Mouse (Mus musculus): ENCODE data around the gene Map3k5. TPM values are rescaled to one million over a fixed set of nuclear protein-coding genes. Genes with fewer than 3 reads are reported as not detected.
A peak's percentile ranks its signal among the peaks of the same experiment; 100 is the strongest.

Map3k5 gene
- total RNA-seq, 2 experiments from 2014 or later = 36.5 to 39.3 TPM

DNA sequence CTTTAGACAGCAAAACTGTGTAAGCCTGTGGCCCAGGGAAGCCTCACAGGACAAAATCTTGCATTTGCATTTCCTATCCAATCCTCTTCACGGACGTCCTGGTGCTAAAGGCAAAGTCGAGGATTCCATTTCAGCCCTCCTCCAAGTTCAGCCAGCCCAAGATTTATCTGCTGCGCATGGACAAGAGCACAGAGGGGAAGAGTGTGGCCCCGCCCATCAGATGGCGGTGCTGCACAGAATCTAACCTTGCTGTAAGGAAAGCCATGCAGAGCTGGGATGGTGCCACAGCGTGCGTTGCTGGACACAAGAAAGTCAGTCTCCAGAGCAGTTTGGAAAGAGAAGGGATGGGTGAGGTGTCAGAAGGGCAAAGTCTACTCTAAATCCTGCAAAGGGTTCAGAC, 226.6 kb downstream of the Map3k5 start:
- DNase-seq (ENCODE audit: extremely low spot score in 1 of 2, low spot score in 2 of 2) = no peak
- intact Hi-C loops (cut with DNase I) = no loop called here

DNA sequence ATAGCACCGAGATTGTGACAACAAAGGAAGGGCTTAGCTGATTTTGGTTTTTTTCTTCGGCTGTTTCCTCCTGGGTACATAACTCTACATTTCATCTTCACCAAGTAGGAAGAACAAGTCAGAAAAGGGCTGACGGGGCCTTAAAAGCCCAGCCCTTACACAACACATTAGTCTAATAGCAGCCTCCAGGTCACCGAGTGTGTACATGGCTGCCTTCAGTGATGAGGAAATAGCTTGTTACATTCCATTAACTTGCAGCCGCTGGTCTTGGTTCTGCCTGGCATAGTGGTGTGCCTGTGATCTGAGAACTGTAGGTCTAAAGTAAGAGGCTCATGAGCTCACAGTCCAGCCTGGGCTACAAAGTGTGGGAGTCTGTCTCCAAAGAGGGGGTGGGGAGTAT, 230.5 kb downstream of the Map3k5 start:
- no peak for DNase-seq (ENCODE audit: extremely low spot score in 1 of 2, low spot score in 2 of 2)
- intact Hi-C loops (cut with DNase I) = no loop called here

DNA sequence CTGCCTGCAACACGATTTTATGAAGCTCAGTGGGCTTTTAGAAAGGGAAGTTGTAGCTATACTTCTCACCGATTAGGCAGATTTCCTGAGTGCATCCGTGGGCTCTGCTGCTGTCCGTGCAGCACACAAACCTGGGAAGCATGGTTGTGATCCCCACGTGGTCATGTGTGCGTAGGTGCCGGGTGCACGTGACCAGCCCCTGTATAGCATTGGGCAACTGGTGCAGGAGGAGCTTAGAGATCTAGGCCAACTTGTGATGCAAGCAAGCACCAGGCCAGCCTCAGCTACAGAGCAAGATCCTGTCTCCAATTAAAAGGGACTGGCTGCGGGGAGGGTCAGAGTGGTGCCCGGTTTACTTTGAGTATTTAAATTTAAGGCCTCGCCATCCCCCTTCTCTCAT, 232.5 kb downstream of the Map3k5 start:
- intact Hi-C loops (cut with DNase I) = no loop called here
- DNase-seq (ENCODE audit: extremely low spot score in 1 of 2, low spot score in 2 of 2) = no peak

DNA sequence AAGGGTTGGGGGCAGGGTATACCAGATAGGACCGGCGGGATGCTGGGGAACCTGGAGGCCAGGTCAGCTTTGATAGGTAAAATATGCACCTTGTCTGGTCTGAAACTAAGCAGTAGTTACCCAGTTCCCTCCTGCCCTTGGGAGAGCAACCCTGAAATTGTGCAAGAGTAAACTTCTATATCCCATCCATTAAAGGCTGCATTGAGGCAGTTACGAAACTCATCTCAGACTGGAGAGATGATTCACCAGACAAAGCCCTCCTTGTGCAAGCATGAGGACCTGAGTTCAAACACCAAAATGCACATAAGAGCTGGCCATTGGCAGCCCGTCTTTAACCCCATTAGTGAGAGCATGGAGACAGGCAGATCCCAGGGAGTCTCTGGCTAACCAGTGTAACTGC, 233.2 kb downstream of the Map3k5 start:
- DNase-seq (ENCODE audit: extremely low spot score in 1 of 2, low spot score in 2 of 2) = no peak
- intact Hi-C loops (cut with DNase I) = no loop called here

DNA sequence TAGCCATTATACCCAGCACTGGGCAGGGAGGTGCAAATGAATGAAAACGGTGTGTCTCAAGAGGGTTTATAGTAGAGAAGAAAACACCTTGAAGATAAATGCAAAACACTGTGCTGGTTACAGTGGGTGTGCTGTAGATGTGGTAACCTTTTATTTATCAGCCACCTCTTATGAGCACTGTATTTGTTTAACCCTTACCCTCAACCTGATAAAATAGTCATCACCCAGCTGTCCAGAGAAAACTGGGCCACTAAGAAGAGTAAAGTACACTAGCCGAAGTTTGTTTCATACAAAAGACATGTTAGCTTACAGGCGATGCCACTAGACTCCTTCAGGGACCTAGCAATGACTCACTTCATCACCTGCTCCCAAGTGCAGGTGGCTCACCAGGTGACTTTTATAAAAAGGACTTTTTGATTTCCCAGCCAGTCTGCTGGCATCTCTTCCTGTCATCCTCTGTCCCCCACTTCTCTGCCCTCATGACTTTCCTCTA, 235.0 kb downstream of the Map3k5 start:
- no peak for DNase-seq (ENCODE audit: extremely low spot score in 1 of 2, low spot score in 2 of 2)
- intact Hi-C loops (cut with DNase I) = no loop called here

DNA sequence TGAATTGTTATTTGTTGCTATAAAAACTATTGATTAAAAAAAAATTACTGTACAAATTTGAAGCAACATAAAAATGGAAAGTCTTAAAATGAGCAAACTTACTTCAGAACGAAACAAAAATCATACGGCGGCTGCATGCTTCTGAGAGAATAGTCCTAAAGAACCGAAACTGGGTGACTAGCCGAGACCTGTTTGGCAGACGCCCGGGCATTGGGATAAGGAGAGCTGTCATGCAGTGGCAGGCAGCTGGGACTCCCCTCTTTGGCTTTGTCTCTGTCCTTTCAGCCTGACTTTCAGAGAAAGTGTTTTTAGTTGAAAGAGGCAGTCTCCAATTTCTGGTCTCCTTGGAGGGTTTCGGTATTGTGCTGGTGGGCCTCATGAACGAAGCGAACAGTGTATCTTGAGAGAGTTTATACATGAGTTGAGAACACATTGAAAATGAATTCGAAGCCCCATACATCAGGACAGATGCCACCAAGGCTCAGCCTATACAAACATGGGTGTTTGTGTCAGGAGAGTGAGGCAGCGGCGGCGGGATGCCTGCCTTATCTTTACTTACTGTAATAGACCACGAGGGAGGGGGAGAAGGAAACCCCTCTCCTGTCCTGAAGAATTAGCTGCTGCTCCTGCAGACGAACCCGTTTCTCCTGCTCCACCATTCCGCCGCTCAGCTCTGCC, 235.8 kb downstream of the Map3k5 start:
- intact Hi-C loops (cut with DNase I) = no loop called here

DNA sequence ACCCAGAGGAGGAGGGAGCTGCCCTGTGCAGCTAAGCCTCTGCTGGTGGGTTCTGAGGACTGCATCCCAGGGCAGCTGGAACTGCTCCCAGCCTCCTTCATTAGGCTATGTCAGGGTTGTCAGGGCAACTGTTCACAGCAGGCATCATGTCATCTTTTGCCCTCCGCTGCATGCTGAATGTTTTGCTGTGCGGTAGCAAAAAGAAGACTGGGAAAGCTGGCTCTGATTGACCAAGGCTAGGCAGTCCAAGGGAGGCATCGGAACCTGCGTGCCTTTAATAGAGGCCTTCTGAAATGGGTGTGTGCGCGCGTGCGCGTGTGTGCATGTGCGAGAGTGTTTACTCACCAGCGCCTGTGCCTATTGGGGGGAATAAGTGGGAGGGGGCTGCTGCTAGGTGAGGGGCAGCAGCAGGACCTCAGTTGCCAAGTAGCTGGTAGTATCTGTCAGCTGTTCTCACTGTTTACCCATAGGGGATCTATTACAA, 236.4 kb downstream of the Map3k5 start:
- DNase-seq (ENCODE audit: extremely low spot score in 1 of 2, low spot score in 2 of 2) = peak; percentile 76 to 88
- intact Hi-C loops (cut with DNase I) = no loop called here

More for the DNA sequence above, 235.8 kb downstream of the Map3k5 start:
- DNase-seq (ENCODE audit: extremely low spot score in 1 of 2, low spot score in 2 of 2) = no peak

DNA sequence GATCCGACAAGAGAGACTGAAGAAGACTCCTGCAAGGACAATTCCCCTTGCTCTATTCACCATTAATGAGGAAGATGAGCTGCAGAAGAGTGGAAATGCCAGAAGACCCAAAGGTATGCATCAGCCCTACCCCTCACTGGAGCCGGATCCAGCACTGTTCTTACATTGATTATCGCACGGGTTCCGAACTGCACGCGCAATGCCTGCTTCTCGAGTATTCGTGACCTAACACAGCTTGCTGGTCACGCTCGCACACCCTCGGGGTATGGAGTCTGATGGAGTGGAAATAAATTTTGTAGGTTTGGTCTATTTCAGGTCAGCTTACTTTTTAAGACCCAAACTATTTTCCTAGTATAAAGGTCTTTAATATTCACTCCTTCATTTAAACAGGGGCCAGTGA, 236.9 kb downstream of the Map3k5 start:
- intact Hi-C loops (cut with DNase I) = no loop called here

DNA sequence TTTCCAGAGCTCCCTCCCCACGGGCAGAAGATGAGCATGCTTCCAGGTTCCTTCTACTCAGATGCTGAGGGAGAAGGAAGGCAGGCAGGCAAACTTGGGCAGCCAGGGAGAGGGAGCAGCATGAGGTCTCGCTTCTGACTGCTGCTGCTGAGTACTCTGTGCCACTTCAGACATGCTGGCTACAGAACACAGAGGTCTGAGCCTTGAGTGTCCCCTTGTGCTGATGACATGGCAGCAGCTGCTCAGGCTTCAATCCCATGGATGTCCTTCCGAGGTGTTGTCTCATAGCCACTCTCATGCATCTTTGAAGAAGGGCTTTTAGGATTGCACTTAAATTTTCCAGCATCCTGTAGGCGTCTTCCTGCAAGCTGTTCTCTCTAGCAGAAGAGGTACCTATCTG, 237.5 kb downstream of the Map3k5 start:
- intact Hi-C loops (cut with DNase I) = no loop called here
- no peak for DNase-seq (ENCODE audit: extremely low spot score in 1 of 2, low spot score in 2 of 2)

More for the DNA sequence above, 236.9 kb downstream of the Map3k5 start:
- DNase-seq (ENCODE audit: extremely low spot score in 1 of 2, low spot score in 2 of 2) = no peak

DNA sequence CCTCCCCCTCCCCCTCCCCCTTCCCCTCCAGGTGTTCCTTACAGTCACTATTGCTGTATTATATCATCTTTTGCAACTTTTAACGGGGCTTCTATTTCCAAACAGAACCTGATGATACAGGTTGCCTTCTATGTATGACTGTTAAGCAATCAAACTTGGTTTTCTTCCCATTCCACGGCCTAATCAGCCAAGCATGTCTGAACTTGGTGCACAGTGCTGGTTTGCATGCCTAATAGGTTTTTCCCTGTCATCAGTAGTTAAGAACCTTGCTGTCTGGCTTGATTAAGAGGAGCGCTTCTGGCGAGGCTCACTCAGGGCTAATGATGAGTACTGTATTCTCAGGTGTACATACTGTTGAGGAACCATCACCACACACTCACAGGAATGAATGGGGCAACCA, 239.5 kb downstream of the Map3k5 start:
- intact Hi-C loops (cut with DNase I) = no loop called here
- no peak for DNase-seq (ENCODE audit: extremely low spot score in 1 of 2, low spot score in 2 of 2)

DNA sequence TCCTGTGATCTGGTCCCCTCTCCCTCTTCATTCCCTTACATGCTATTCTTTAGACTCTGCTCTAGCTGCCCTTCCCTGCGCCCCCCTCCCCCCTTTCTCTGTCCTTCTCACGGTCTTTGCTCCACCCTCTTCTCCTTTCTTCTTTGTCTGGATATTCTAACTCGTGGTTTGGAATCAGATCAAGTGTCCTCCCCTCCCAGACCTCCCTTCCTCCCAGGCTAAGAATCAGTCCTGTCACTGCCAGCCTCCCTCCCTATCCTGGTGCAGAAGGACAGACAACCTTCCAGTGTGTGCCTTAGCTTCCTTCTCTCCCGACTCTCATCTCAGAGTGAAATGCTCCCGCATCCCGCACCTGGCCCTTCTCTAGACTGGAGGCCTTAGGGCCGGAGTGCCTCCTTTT, 241.8 kb downstream of the Map3k5 start:
- intact Hi-C loops (cut with DNase I) = no loop called here
- DNase-seq (ENCODE audit: extremely low spot score in 1 of 2, low spot score in 2 of 2) = no peak

DNA sequence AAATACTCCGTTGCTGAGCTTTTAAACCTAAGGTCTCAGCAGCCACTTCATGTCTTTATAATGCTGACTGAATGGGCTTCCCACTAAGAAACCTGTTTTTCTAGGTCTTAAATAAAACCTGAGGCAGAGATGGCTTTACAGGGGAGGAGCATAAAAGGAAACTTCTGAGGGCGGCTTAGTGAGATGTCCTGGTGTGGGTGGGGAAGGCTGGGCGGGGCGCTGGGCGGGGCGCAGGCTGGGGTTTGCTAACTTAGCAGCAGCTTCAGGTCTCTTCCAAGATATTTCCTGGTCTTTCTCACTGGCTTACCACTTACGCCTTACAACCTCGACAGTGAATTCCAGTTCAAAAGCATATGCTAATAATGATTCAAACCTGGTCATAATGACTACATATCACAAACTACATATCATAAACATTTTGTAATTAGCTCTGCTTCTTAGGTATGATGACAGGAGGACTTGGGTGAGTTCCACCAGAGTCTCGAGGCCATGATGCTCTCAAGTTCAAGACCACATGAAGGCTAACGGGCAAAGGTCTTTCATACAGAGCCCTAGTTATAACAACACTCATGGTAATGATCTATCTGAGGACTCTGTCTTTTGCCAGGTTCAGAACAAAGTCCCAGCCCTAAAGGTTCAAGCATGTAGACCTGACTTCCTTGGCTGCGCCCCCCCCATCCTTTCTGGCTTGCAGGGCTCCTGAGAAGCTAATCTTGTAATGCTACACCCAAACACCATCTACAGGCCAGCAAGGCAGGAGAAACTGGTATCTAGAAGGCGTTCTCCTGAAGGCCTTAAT, 244.7 kb downstream of the Map3k5 start:
- DNase-seq (ENCODE audit: extremely low spot score in 1 of 2, low spot score in 2 of 2) = no peak
- intact Hi-C loops (cut with DNase I) = no loop called here

DNA sequence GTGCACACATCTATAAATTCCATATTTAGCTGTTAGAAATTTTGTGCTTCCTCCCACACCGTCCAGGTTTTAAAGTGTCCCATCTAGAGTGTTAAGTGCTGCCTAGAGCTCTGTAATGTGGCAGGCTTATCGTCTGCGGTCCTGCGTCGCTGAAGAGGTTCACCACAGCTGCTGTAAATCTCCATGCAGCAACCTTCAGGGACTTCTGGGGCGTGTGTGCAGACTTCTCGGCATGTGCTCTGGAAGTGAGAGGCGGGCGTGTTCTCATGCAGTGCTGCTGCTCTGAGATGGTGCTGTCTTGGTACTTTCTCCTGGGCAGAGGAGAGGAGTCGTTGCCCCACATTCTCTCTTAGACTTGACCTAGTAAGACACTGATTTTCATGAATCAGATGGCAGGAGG, 246.9 kb downstream of the Map3k5 start:
- intact Hi-C loops (cut with DNase I) = no loop called here
- no peak for DNase-seq (ENCODE audit: extremely low spot score in 1 of 2, low spot score in 2 of 2)

DNA sequence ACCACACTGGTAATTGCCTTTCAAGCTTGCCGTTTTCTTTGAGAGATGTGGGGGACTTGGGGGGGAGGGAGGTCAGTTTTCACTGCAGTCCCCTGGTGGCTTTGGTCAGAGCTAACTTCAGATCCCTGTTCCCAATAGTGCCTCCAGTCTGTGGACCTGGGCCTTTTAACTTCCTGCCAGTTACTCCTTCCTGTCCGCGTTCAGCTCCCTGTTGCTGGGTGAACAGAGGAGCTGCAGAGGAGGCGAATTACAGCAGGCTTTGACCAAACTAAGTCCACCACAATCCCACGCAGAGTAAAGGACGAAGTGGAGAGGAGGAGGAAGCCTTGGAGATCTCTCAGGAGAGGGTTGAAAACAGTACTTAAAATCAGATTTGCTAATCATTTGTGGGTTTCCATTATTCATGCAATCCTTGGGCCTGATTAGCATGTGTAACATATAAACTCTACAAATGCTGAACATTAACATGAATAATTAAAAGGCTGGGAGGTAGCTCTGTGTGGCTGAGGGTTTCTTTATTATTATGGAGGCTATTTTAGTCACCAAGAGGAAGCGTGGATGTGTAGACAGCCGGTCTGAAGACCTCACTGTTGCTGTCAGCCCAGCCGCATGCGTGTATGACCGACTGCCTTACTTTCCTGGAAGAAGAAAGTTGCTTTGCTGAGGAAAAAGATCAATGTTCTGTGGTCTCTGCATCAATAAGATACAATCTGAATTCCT, 247.6 kb downstream of the Map3k5 start:
- no peak for DNase-seq (ENCODE audit: extremely low spot score in 1 of 2, low spot score in 2 of 2)
- intact Hi-C loops (cut with DNase I) = no loop called here

DNA sequence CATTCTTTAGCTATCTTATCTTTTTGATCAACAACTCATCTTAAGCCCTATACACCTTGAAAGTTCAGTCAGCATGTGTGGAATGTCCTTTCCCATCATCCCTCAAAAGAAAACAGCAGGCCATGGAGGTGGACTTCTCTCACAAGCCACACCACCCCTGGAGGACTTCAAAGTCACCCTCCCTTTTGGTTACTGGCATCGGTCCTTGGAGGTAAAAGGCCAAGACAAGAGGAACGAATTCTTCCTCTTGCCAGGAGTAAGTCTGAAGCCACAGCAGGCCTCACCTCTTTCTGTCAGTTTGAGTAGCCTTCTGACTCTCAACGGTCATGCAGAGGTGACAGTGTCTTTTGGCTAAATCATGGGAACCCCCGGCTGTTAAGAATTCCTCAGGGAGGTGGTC, 250.1 kb downstream of the Map3k5 start:
- intact Hi-C loops (cut with DNase I) = no loop called here
- DNase-seq (ENCODE audit: extremely low spot score in 1 of 2, low spot score in 2 of 2) = no peak

DNA sequence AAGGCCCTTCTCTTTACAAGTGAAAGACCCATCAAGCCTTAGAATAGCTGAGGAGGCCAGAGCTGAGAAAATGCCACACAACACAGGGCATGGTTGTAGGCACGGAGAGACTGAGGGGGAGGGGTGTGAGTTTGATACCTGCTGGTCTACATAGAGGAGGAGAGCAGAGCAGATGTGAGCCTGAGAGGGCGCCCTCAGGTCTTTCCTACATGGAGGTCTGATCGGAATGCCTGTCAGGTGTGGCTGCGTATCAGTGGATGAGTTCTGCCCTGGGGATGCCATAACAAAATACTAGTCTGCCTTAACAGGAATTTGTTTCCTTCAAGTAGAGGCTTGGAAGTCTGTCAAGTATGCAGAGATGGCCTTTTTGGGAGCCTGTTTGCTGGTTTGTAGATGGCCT, 251.0 kb downstream of the Map3k5 start:
- intact Hi-C loops (cut with DNase I) = no loop called here
- DNase-seq (ENCODE audit: extremely low spot score in 1 of 2, low spot score in 2 of 2) = no peak

DNA sequence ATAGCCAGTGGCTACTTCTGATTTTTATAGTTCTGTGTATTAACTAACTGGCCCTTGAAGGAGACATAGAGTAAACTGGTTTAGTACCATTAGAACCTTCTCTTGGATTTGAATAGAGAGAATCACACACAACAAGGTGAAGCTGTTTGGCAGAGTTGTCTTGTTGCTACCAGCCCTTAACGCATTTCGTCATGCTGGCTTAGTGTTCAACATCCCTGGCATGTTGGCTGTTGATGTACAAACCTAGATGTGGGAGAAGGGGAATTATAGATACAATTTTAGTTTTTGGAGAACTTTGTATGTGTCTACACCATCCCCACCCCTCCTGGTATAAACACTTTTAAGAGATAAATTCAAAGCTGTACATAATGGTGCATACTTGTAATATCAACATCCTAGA, 251.5 kb downstream of the Map3k5 start:
- intact Hi-C loops (cut with DNase I) = no loop called here
- DNase-seq (ENCODE audit: extremely low spot score in 1 of 2, low spot score in 2 of 2) = no peak

DNA sequence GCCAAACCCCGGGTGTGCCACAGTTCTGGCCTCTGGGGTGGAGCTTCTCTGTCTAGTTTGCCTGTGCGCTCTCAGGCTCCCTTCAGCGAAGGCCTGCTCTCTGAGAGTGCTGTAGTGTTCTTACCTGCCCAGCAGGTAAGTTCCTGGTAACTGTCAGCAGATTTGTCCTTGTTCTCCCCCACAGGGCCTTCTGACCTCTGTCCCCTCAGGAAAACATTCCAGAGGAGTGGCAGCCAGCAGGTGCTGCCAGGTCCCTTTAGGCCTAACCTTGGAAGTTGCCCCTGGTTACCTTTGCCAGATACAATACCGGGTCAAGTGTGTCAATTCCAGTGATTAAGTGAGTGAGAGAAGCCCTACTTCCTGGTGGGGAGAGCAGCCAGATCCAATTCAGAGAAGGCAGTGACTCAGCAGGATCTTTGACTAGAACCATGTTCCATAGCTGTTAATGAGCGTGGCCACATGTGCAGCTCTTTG, 252.6 kb downstream of the Map3k5 start:
- intact Hi-C loops (cut with DNase I) = no loop called here
- no peak for DNase-seq (ENCODE audit: extremely low spot score in 1 of 2, low spot score in 2 of 2)

DNA sequence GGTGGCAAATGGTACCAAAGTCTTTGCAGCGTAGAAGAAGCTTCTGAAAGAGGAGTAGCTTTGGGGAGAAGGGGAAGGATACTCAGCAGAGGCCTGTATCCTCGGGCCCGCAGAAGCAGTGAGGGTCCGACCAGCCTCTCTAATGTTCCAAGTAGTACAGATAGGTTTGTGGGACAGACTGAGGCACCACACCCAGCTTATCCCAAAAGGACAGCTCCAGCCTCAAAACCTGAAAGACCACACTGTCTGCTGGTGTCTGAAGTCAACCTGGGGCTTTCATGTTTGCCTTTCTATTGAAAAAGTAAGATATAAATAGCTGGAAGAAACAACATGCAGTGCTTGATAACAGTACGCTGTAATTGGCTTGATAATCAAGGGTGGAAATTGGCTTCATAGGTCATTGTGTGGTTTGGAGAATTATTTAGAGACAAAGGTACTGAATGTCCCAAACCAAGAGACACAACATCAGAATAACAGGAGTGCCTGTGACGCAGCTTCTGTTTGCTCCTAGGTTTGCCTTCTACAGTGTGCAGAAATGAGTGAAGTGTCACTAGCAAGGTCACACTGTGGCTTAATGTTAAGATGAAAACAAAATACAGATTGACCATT, 256.0 kb downstream of the Map3k5 start:
- DNase-seq (ENCODE audit: extremely low spot score in 1 of 2, low spot score in 2 of 2) = no peak
- intact Hi-C loops (cut with DNase I) = no loop called here

All from left cerebral cortex, postnatal 10 days (tissue).